Mouse (Mus musculus): ENCODE measurements around the gene Tut1.

Tut1 gene

DNA sequence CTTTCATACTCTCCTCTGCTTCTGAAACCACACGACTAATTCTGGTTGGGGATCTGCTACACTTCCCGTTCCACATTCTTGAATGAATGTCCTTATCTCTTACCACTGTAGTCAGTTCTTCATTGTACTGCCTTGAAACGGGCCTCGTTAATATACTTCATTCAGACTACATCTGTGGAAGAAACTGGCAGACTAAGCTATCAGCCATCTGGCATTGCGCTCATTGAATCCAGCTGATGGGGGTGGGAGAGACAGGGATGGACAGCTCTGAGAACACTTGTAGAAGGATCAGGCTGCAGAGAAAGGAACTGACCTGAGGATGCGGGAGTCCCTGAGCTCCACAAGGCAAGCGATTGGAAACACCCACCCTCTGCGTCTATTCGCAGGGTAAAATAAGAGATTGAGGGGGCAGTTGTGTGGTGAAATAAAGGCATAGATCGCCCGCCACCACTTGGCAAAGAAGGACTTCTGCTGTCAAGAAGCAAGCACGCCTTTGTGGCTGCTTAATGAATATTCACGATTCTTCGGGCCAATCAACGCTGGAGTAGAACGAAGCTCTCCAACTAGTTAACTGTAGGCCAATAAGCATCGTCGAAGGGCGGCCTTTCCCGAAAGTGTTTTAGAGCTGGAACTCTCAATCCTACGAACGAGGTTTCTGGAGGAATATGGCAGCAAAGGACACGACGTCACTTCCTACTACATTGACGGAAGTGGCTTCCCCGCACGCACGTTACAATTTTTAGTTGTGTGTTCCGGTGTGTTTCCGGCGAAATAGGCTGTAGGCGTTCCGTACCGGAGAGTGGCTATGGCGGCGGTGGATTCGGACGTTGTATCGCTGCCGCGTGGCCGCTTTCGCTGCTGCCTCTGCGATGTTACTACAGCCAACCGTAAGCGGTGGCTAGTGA lies at the start of gene Tut1:
Gene Tut1 (plus strand): TSS at position 713 of the 905 bp plus-strand sequence.
- DNase-seq (ENCODE audit: low spot score): peak; percentile 85

DNA sequence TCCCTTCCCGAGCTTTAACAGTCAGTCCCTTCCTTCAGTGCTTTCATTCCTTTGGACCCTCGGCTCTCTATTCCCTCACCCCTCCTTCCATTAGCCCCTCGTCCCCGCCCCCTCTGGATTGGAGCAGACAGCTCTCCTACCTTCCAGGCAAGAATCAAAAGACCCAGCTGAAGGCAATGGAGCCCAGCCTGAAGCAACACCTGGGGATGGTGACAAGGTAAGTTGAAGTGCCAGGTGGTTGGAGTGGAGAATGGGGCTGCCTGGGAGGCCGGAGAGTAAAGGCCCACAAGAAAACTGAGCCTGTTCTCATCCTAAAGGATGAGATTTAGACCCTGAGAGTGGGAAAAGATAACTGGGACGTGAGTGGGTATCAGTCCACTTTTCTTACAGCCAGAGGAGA lies 45.1 kb upstream of the Tut1 start:
- no peak for DNase-seq (ENCODE audit: low spot score)

DNA sequence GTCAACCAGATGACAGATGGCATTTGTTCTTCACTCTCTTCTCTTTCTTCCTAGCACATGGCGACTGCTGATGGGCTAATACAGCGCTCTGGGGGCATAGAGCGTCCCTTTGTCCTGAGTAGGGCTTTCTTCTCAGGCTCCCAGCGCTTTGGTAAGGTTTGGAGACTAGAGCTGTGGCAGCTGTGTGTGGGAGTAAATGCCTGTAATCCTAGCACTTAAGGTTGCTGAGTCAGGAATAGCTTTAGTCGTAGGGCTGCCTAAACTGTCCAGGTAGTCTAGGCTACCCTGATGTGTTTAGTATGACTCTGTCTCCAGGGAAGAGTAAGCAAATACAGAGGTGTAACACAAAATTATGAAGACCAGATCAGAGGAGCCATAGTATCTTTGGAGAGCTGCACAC lies 41.8 kb upstream of the Tut1 start:
- no peak for DNase-seq (ENCODE audit: low spot score)

DNA sequence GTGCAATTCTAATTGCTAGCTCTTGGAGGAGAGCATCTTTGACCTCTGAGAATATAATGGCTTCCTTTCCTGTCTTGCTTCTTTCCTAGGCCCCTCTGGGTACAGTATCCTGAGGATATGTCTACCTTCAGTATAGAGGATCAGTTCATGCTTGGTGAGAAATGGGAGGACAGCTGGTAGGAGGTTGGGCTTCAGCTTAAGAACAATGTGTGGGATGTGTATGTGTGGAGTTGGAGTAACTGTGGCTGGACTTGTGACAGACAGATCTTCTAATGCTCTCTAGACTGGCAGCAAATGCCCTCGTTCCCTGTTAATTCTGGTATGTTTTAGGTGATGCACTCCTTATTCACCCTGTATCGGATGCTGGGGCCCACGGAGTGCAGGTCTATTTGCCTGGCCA lies 39.4 kb upstream of the Tut1 start:
- no peak for DNase-seq (ENCODE audit: low spot score)

DNA sequence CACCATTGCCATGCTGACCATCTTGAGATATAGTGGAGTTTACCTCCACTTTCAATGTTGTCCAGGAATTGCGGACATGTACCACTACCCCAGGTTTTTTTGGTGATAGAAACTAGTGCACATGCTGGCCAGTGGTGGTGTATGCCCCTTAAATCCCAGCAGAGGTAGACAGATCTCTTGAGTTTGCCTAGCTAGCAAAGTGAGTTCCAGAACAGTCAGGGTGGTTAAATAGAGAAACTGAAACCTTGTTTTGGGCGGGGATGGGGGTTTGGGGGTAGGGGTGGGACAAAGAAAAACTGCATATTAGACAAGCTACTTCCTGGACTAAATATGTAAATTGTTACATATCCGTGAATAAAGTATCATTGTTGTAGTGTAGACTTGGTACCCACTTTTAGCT lies 34.6 kb upstream of the Tut1 start:
- no peak for DNase-seq (ENCODE audit: low spot score)

DNA sequence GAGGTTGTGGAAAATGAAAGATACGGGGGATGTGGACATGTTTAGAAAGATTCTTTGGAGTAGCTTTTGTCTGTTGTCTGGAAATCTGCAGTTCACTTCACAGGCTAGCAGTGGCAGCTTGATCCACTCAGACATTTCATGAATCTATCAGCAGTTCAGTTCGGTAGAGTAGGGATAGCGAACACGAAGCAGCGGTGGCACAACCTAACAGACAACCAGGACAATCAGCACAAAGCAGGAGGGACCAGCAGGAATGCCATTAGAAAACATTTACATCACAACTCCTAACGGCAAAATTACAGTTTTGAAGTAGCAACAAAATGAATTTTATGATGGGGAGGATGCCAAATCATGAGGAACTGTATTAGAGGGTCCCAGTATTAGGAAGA lies 34.0 kb upstream of the Tut1 start:
- DNase-seq (ENCODE audit: low spot score): no peak

DNA sequence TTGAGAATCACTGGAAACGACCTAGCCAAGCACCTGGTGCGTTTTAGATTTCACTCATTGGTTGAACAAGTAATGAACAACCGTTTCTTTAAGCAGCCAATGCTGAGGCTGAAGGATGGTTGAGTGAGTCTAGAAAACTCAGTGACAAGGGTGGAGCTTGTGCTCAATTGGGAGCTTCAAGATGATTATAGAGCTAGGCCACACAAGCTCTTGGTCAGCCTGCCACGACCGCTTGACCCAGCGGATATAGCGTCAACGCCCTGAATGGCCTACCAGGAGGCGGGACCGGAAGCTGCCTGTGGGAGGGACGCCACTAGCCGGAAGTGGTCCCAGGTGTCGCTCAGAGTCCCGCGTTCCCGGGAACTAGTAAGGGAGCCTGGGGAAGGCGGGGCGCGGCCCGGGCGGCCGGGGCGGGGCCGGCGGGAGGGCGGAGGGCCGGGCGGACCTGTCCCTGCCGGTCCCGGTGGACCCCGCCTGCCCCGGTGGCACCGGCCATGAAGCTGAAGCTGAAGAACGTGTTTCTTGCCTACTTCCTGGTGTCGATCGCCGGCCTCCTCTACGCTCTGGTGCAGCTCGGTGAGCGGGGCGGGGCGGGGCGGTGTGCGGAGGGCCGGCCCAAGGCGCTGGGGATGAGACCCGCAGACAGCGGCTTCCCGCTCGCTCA lies 33.4 kb upstream of the Tut1 start, which contains the start of gene B3gat3:
Gene B3gat3 (plus strand): TSS at position 302 of the 664 bp plus-strand sequence.
- DNase-seq (ENCODE audit: low spot score): peak; percentile 92

DNA sequence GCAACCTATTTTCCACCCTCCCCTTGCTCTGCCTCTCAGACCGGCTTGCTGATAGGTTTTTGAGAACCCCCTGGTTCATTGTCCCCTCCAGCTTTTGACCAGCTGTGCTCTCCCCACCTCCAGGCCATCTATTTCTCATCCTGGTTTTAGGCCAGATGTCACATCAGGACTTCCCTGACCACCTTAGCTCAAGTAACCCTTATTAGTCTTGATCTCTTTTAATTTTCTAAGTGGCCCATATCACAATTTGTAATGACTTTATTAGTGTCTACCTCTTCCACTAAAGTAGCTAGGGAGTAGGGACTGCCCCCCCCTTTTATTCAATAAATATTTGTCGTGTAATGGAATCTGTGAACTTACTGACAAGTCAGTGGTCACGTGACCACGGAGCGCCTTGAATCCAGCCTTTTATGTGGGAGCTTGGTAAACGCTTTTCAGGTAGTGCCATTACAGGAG lies 32.8 kb upstream of the Tut1 start:
- no peak for DNase-seq (ENCODE audit: low spot score)

DNA sequence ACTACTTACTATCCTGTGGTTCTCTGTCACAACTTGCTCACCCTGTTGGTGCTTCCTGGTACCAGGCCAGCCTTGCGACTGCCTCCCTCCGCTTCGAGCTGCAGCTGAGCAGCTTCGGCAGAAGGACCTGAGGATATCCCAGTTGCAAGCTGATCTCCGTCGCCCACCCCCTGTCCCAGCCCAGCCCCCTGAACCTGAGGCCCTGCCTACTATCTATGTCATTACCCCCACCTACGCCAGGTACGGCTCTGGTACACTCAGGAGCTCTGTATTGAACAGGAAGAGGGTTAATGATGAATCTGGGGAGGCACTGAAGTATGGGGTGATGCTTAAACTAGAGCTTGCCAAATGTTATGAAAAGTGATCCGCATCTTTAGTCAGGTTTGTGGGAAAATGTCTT lies 31.9 kb upstream of the Tut1 start:
- DNase-seq (ENCODE audit: low spot score): no peak

DNA sequence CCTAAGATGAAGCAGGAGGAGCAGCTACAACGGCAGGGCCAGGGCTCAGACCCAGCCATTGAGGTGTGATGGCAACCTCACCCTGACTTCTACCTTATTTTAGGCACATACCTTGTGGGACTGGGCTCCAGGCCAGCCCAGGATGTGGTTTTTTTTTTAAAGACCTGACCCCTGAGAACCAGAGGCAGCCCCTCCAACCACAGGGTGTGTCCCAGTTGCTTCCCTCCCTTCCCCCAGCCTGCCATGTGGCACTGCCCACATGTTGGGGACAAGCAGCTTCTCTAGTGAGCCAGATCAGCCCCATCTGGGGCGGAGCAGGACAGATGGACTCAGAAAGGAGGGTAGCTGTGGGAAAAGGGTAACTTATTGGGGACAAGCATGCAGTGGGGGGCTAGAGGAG lies 26.9 kb upstream of the Tut1 start:
- DNase-seq (ENCODE audit: low spot score): no peak

DNA sequence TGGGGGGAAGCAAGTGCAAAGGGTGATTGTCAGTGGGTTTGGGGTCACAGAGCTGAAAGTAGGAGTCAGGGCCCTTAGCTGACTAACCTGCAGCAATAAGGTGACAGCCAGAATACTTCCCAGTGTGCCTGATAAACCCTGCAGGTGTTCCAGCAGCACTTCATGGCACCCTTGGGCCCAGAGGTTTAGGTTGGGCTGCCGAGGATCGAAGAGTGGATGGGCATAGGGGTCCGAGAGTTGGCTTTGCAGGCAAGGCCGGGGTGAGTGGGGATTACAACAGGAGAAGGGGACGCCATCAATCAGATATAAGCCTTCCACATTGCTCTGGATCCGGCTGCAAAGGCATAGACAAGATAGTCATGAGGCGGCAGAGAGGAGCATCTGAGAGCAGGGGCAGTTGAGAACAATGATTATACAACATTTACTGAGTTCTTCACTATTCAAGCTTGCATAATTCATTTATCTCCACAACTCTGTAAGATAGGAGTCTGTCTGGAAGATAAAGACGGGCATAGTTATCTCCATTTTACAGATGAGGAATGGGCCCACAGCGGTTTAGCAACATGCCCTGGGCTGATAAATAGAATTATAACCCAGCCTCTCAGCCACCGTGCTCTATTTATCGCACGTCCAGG lies 25.6 kb upstream of the Tut1 start:
- DNase-seq (ENCODE audit: low spot score): no peak

DNA sequence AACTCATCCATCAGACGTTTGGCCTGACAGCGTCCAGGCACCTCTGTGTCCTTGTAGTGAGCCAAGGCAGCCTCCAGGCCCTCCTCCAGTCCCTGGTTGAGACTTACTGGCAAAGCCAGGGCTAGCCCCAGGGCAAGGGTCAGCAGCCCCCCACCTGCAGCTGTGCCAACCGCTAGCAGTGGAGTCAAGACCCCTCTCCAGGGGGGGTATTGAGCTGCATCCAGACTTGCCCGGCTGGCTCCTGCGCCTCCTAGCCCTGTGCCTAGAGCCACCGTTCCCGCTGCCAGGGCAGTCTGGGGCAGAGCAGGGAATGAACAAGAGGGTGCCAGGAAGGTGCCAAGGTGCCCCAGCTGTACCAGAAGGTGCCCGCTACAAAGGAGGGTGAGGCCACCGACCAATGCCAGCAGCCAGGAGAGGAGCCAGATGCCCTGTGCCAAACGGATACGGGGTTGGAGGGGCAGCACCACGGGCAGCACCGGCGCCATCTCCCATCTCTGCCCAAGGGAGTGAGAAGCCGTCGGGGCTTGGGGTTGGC lies 24.9 kb upstream of the Tut1 start:
- DNase-seq (ENCODE audit: low spot score): no peak

DNA sequence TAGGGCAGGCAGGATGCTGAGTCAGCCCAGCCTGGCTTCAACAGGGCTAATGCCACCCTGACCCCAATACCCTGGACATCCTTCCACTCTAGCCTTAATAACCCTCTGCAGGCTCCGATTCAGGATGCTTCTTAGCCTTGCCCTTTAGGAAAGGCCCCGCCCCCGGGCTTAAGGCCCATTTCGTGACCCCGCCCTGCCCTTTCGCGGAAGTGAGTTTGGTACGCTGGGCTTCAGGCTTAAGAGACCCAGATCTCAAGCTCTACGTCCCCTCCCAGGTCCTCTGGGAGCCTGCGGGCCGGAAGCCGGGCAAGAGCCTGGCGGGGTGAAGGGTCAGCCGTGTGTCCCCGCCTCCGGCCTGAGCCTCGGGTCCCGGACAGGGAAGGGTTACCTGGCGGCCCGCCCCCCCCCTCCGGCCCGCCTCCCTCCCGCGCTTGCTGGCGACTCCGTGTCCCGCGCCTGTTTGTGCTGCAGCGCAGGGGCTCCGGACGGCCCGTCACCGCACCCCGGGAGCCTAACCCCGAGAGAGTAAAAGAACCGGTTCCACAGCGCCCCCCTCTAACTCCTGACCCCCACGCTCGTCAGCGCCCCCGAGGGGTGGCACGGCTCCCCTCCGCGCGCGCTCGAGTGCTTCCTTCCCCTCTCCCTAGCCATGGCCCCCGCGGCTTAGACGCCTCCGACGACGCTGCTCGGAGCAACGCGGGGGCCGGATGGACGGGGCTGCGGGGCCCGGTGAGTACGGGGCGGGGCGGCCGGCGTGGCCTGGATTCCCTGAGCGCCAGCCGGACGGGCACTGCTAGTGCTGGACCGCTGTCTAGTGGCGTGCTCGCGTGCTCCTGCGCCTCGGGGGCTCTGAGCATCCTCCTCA lies 24.2 kb upstream of the Tut1 start, which contains the start of the genes Rom1 and Eml3:
Gene Rom1 (minus strand): TSS at position 133 of the 865 bp plus-strand sequence.
Gene Eml3 (plus strand): TSS at position 329 of the 865 bp plus-strand sequence.
- peak; percentile 80 for DNase-seq (ENCODE audit: low spot score)

DNA sequence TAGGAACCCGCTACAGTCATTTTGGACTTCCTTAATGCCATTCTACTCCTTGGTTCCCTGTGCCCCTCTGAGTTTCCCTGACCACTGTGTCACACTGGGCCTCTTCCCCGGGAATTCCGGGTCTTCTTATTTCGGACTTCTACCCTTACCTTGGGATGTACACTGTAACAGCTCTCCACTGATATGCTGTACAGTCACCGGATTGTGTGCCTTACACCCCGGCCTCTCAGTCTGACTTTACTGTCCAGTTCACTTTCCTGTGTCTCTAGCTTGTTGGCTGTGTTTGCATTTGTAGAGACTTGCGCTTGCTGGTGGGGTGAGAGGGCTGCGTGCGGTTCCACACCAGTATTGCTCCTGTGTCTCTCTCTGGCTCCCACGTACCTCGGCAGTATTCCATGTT lies 23.5 kb upstream of the Tut1 start:
- DNase-seq (ENCODE audit: low spot score): no peak

DNA sequence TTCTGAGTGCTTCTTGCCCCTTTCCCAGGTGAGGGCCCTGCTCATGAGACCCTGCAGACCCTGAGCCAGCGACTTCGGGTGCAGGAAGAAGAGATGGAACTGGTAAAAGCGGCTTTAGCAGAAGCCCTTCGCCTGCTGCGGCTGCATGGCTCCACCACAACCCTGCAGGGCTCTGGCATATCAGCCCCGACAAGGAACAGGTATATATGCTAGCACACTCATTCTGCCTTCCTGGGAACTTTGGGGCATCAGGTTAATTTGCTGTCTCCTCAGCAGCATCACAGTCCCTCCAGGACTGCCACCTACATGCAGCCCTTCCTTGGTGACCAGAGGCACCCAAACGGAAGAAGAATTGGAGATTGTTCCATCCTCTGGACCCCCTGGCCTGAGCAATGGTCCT lies 22.9 kb upstream of the Tut1 start:
- DNase-seq (ENCODE audit: low spot score): no peak

DNA sequence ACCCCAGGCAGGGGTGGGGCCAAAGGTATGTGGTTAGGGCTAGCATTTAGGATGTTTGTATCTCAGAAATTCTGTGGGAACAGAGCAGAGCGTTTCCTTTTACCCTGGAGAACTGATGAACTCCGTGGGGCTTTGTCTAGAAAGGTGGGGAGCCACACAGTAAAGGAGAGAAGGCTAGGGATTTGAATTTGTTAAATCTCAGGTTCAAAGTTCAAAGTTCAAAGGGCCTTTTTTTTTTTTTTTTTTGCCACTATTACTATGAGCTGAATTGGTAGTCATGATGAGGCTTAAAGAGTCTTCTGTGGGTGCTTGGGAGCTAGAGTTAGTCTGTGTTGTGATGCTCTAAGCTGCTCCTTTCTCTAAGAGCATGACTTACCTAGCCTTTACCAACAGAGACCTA lies 16.9 kb upstream of the Tut1 start:
- no peak for DNase-seq (ENCODE audit: low spot score)

DNA sequence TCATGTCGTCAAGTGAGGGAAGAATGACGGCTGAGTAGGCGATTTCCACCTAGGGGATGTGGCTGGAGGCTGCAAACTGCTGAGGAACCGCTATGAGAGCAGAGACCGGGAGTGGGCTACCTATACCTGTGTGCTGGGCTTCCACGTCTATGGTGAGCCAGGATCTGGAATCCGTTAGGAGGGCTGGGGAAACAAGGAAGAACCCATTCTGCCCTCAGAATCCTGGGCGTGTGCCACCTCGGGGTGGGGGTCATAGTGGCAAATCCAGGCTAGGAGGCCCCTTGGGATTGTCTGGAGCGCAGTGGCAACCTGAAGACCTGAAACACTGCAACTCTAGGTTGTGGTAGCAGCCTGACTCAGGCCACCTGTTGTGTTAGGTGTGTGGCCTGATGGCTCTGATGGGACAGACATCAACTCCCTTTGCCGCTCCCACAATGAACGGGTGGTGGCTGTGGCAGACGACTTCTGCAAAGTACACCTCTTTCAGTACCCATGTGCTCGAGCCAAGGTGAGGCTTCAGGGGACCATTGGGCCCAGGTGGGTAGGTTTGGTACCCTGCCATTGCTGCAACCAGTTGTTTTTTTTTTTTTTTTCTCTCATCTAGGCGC lies 13.0 kb upstream of the Tut1 start:
- no peak for DNase-seq (ENCODE audit: low spot score)

DNA sequence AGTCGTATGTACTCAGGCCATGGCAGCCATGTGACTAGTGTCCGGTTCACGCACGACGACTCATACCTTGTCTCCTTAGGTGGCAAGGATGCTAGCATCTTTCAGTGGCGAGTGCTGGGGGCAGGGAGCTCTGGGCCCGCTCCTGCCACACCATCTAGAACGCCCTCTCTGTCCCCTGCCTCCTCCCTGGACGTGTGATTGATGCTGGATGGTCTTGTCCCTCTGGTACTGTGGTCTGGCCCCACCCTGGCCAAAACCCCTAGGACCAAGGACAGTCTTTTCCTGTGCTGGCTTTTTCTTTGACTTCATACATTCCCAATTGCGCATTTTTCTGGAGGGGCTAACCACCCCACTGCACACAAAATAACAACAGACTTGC lies 12.5 kb upstream of the Tut1 start:
- DNase-seq (ENCODE audit: low spot score): no peak

DNA sequence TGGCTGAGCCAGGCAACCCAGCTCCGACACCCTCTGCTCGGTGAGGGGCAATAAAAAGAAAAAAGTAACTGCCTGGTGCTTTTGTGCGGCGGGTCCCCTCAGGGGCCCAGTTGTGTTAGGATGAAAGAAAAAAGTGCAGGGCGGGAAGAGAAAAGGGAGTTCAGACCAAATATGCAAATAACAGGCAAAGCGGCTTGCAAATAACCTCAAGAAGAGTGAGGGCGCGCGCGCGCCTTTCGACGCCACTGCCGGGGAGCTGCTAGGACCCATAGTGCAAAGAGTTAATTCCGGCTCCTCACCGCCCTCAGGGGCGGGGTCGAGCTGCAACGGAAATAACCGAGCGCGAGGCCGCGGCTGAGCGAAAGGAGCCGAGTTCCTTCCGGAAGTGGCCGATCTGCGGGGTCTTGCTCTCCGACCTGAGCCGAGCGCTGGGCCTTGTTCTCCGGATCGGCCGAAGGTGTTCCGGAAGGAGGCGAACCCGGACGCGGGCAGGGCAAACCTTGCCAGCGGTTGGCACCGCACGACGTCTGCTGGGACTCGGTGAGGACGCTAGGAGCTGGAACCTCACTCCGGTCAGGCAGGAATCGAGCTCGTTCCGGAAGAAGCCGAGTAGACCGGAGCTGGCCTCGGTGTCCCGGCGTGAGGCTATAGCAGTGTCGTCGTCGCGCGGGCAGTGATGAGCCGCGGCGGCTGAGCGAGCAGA lies 12.0 kb upstream of the Tut1 start, which contains the start of gene Mta2:
Gene Mta2 (plus strand): TSS at position 361 of the 703 bp plus-strand sequence.
- DNase-seq (ENCODE audit: low spot score): peak; percentile 90

DNA sequence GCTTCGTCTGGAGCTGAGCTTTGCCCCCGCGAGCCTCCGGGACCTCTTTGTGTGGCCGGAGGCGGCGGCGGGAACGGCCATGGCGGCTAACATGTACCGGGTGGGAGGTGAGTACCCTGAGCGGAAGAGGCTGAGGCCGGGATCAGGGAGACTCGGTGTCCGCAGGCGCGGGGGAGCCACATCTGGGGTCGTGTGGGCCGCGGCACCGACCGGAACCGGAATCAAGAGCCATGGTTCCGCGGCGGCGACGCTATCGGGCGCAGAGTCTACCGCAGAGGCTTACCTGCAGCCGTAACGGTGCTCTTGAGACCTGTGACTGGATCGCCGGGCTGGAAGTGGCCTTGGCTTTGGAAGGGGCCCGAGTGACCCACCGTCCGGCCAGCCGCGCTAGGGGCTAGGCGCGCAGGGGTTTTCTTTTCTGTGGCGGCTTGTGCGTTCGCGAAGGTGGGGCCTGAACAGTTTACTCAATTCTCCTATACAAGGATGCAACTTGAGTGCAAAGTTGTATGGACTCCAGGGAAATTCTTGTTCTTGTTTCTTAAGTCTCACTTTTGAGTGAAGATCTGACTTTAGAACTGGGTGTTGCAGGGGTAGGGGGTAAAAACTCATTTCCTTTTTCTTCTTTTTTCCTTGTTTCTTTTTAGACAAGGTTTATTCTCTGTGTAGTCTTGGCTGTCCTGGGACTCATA lies 11.2 kb upstream of the Tut1 start:
- DNase-seq (ENCODE audit: low spot score): no peak
